Mouse (Mus musculus): ENCODE measurements around the gene Ergic1.

GRCm38 (mm10) chr17:26524316-26524715 is 37.0 kb upstream of the Ergic1 start:
- no peak for TF ChIP-seq POLR2A (IDR thresholded peaks at IDR 0.05; ENCODE audit: low read depth, low read length)
- no peak for TF ChIP-seq CTCF (IDR thresholded peaks at IDR 0.05; ENCODE audit: extremely low read depth, insufficient read length, insufficient replicate concordance, low read depth, low read length)
